Mouse (Mus musculus) naive thymus-derived CD4-positive, alpha-beta T cell, adult 5 months (primary cell): Measurements from ENCODE around the gene Stxbp2. TPM values are rescaled to one million over a fixed set of nuclear protein-coding genes. Genes with fewer than 3 reads are reported as not detected.

Source experiments
- polyA plus RNA-seq: library from polyadenylated mRNA; unstranded; fragments of 100-300 nt; shearing (Covaris generic); gene quantifications from one replicate; pipeline ENCODE4 v1.2.1, GENCODE M21; 2017

The Stxbp2 gene
- polyA plus RNA-seq, result 200 TPM

GRCm38 (mm10) chr8:3630647-3631477 lies at the start of gene Stxbp2:
Gene Stxbp2, plus strand, starts transcription at chr8:3630955.

GRCm38 (mm10) chr8:3586993-3587390 lies 43.8 kb upstream of the Stxbp2 start, which contains the start of gene Camsap3:
Gene Camsap3, plus strand, starts transcription at chr8:3587293.

GRCm38 (mm10) chr8:3621199-3621970 lies 9.4 kb upstream of the Stxbp2 start, which contains the start of the genes Xab2 and Pet100:
Gene Xab2, minus strand, starts transcription at chr8:3621316.
Gene Pet100, plus strand, starts transcription at chr8:3621548.

GRCm38 (mm10) chr8:3625445-3625844 lies 5.3 kb upstream of the Stxbp2 start, which contains the start of gene Pcp2:
Gene Pcp2, minus strand, starts transcription at chr8:3625545.

GRCm38 (mm10) chr8:3655526-3655925 lies 24.8 kb downstream of the Stxbp2 start, which contains the start of gene Retn:
Gene Retn, plus strand, starts transcription at chr8:3655770.

GRCm38 (mm10) chr8:3665507-3665906 lies 34.8 kb downstream of the Stxbp2 start, which contains the start of gene Mcemp1:
Gene Mcemp1, plus strand, starts transcription at chr8:3665754.

GRCm38 (mm10) chr8:3671980-3672491 lies 41.3 kb downstream of the Stxbp2 start, which contains the start of gene Fcor:
Gene Fcor, minus strand, starts transcription at chr8:3672362.

GRCm38 (mm10) chr8:3676131-3676992 lies 45.6 kb downstream of the Stxbp2 start, which contains the start of gene Trappc5:
Gene Trappc5, plus strand, starts transcription at chr8:3676299.

Other genes starting within 250 kb of the Stxbp2 start
- 127 TPM for gene Arhgef18, start 237.9 kb upstream of the Stxbp2 start, polyA plus RNA-seq
- gene Pex11g, start 163.3 kb upstream of the Stxbp2 start, polyA plus RNA-seq, result 2.6 TPM
- not detected for gene Tex45, start 160.1 kb upstream of the Stxbp2 start, polyA plus RNA-seq
- 3.8 TPM for gene Zfp358, start 137.8 kb upstream of the Stxbp2 start, polyA plus RNA-seq
- gene Mcoln1, start 130.5 kb upstream of the Stxbp2 start, polyA plus RNA-seq, result 131 TPM
- gene Pnpla6, start 115.6 kb upstream of the Stxbp2 start, polyA plus RNA-seq, result 27.4 TPM
- gene C330021F23Rik, start 63.0 kb upstream of the Stxbp2 start, polyA plus RNA-seq, result not detected
- gene Camsap3, start 43.7 kb upstream of the Stxbp2 start, polyA plus RNA-seq, result not detected
- 121 TPM for gene Xab2, start 9.6 kb upstream of the Stxbp2 start, polyA plus RNA-seq
- 67.6 TPM for gene Pet100, start 9.4 kb upstream of the Stxbp2 start, polyA plus RNA-seq
- not detected for gene Pcp2, start 5.4 kb upstream of the Stxbp2 start, polyA plus RNA-seq
- not detected for gene Retn, start 24.8 kb downstream of the Stxbp2 start, polyA plus RNA-seq
- not detected for gene Mcemp1, start 34.8 kb downstream of the Stxbp2 start, polyA plus RNA-seq
- not detected for gene Fcor, start 41.4 kb downstream of the Stxbp2 start, polyA plus RNA-seq
- gene Trappc5, start 45.3 kb downstream of the Stxbp2 start, polyA plus RNA-seq, result 19.1 TPM
- not detected for gene Fcer2a, start 63.2 kb downstream of the Stxbp2 start, polyA plus RNA-seq
- not detected for gene Clec4g, start 89.7 kb downstream of the Stxbp2 start, polyA plus RNA-seq
- gene Cd209a, start 118.0 kb downstream of the Stxbp2 start, polyA plus RNA-seq, result not detected
- not detected for gene Cd209e, start 223.4 kb downstream of the Stxbp2 start, polyA plus RNA-seq
- gene Cd209d, start 247.6 kb downstream of the Stxbp2 start, polyA plus RNA-seq, result not detected